ENCODE assay signal across 32 mouse cellular contexts in the genomic region with DNA sequence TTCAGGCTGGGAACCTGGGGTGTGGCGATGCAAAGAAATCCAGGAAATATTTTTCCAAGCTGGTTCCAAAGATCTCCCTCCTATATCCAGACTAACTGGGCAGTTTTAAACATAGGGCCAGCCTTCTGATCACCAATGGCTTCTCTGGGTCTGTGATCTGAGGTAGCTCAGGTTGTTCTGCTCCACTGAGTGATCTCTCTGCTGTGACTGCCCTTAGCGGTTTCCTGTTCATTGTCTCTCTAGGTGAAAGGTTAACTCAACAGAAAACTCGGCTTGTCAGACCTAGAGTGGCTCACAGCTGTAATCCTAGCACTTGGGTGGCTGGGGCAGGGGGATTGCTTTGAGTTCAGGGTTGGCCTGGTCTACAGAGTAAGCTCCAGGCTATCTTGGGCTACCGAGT. TPM values are rescaled to one million over a fixed set of nuclear protein-coding genes. Genes with fewer than 3 reads are reported as not detected.
A peak's percentile ranks its signal among the peaks of the same experiment; 100 is the strongest.
DNase-seq lines count a peak whose midpoint lies in the region; ATAC-seq lines count a peak whose summit lies in the region.
"Had no signal": no experiment of that assay in that cellular context is flagged by ENCODE, and none has a peak within 500 bp of the region (broad histone marks: within the 10 kb centered on the region; RNA-seq: fewer than 3 reads in every experiment).

No protein-coding gene starts in this region.

- H3K4me2 ChIP-seq in kidney, embryonic 15.5 days: no peak overlapping the region
- H3K4me2 ChIP-seq: embryonic facial prominence, embryonic 13.5 days; forebrain, embryonic 15.5 days; heart, embryonic 11.5 days; hindbrain, embryonic 12.5 days; midbrain, embryonic 13.5 days had no signal

- intact Hi-C loops in left cerebral cortex, postnatal 4 days (cut with DNase I): no loop called here

- no peak overlapping the region for H3K27ac ChIP-seq in kidney, embryonic 15.5 days
- H3K27ac ChIP-seq: embryonic facial prominence, embryonic 13.5 days; forebrain, embryonic 10.5 days; forebrain, embryonic 15.5 days; hindbrain, embryonic 12.5 days; hindbrain, postnatal 0 days; midbrain, embryonic 13.5 days had no signal

- no peaks in the 10 kb centered on the region for H3K9me3 ChIP-seq in kidney, embryonic 15.5 days (replicated peaks)
- H3K9me3 ChIP-seq: embryonic facial prominence, embryonic 13.5 days; forebrain, embryonic 10.5 days; forebrain, embryonic 15.5 days; hindbrain, embryonic 12.5 days; midbrain, embryonic 13.5 days had no signal

- peaks cover 20% of the 10 kb centered on the region for H3K27me3 ChIP-seq in kidney, embryonic 15.5 days
- no peaks in the 10 kb centered on the region for H3K27me3 ChIP-seq in splenic B cell, adult 2 months (ENCODE audit: control insufficient read depth, insufficient read depth, low read length, poor library complexity, severe bottlenecking)
- H3K27me3 ChIP-seq: embryonic facial prominence, embryonic 13.5 days; forebrain, embryonic 15.5 days; midbrain, embryonic 13.5 days had no signal

- H3K4me3 ChIP-seq in kidney, embryonic 15.5 days (replicated peaks): no peak overlapping the region
- H3K4me3 ChIP-seq: embryonic facial prominence, embryonic 13.5 days; forebrain, embryonic 10.5 days; forebrain, embryonic 15.5 days; hindbrain, embryonic 12.5 days; megakaryocyte, embryonic 14.5 days; midbrain, embryonic 13.5 days had no signal

- DNase-seq in CD4-positive, CD25-positive, alpha-beta regulatory T cell, adult 2 months (ENCODE audit: low read depth, low spot score): peak; percentile 16
- no peak for DNase-seq in kidney, postnatal 36 days
- peak; percentile 59 for DNase-seq in thymus, postnatal 0 days (ENCODE audit: low spot score)
- DNase-seq in thymus, postnatal 10 days (ENCODE audit: low spot score in 2 of 2): no peak
- DNase-seq in splenic B cell, adult 2 months (ENCODE audit: low read depth, low spot score): peak; percentile 25
- no peak for DNase-seq in left cerebral cortex, postnatal 4 days
- DNase-seq: adrenal gland, adult 2 months; cerebellum, adult 11 months; cerebellum, adult 9-10 months; gastrocnemius, postnatal 25 days; heart, adult 11 months; heart, postnatal 36 days; layer of hippocampus, postnatal 36 days; liver; lung, adult 18-20 months; lung, postnatal 4 days; thymus, postnatal 14 days had no signal

- 42% methylated on average over 4 of the region's 4 CpGs for WGBS in kidney, embryonic 15.5 days

- H3K9ac ChIP-seq in kidney, embryonic 15.5 days: no peak overlapping the region
- H3K9ac ChIP-seq: embryonic facial prominence, embryonic 13.5 days; forebrain, embryonic 15.5 days; hindbrain, embryonic 12.5 days; midbrain, embryonic 13.5 days had no signal

- peaks cover 49% of the 10 kb centered on the region for H3K4me1 ChIP-seq in kidney, embryonic 15.5 days
- H3K4me1 ChIP-seq: forebrain, embryonic 15.5 days; megakaryocyte, embryonic 14.5 days had no signal

- no peaks in the 10 kb centered on the region for H3K36me3 ChIP-seq in kidney, embryonic 15.5 days
- no peaks in the 10 kb centered on the region for H3K36me3 ChIP-seq in splenic B cell, adult 2 months (ENCODE audit: control insufficient read depth, insufficient read depth, low read length, poor library complexity, severe bottlenecking)
- H3K36me3 ChIP-seq: embryonic facial prominence, embryonic 13.5 days; forebrain, embryonic 10.5 days; forebrain, embryonic 15.5 days; hindbrain, embryonic 12.5 days; midbrain, embryonic 13.5 days had no signal

- ATAC-seq in CD4-positive, CD25-positive, alpha-beta regulatory T cell, adult 4 months: no peak
- ATAC-seq in kidney, embryonic 15.5 days (replicated peaks; ENCODE audit: low FRiP score): peak; percentile 32; the same call in 1 of the 2 replicates
- ATAC-seq: activated CD4-positive, CD25-positive, alpha-beta regulatory T cell, adult 4 months; forebrain, embryonic 15.5 days; hindbrain, postnatal 0 days; lung, postnatal 0 days; midbrain, embryonic 13.5 days had no signal

RNA-seq across cellular contexts. Expression of gene Pck1, which starts 4.5 kb away (rescaled TPM):
- polyA plus RNA-seq in CD4-positive, CD25-positive, alpha-beta regulatory T cell, adult 4 months (2017; shearing (Covaris generic)): not detected
- polyA plus RNA-seq in kidney, embryonic 15.5 days (2015; fragmentation: Nextera tagmentation; extraction: Ambion mirVana): 17.9 and 18.0 TPM in 2 replicates
- 0.51 and 1.6 TPM in 2 replicates for polyA plus RNA-seq in thymus, postnatal 0 days (2015; fragmentation: Nextera tagmentation; extraction: Ambion mirVana)
- not detected for total RNA-seq in left cerebral cortex, postnatal 4 days (2021)
- total RNA-seq: common myeloid progenitor, adult 5-6 weeks; layer of hippocampus, postnatal 36 days; monocyte, adult 5-6 weeks had no signal
- polyA plus RNA-seq: activated CD4-positive, CD25-positive, alpha-beta regulatory T cell, adult 4 months; embryonic facial prominence, embryonic 13.5 days; forebrain, embryonic 10.5 days; forebrain, embryonic 15.5 days; heart, embryonic 11.5 days; hindbrain, embryonic 12.5 days; hindbrain, postnatal 0 days; midbrain, embryonic 13.5 days had no signal

RNA-seq across cellular contexts. Expression of gene Ctcfl, which starts 38.1 kb away (rescaled TPM):
- not detected for polyA plus RNA-seq in CD4-positive, CD25-positive, alpha-beta regulatory T cell, adult 4 months (2017; shearing (Covaris generic))
- polyA plus RNA-seq in kidney, embryonic 15.5 days (2015; fragmentation: Nextera tagmentation; extraction: Ambion mirVana): 0.12 and 0.21 TPM in 2 replicates
- 0.21 and 0.26 TPM in 2 replicates for polyA plus RNA-seq in thymus, postnatal 0 days (2015; fragmentation: Nextera tagmentation; extraction: Ambion mirVana)
- total RNA-seq in left cerebral cortex, postnatal 4 days (2021): not detected
- total RNA-seq: common myeloid progenitor, adult 5-6 weeks; gastrocnemius, postnatal 25 days; hindbrain, postnatal 0 days; layer of hippocampus, postnatal 36 days; monocyte, adult 5-6 weeks had no signal
- polyA plus RNA-seq: adrenal gland, adult 2 months; frontal cortex, adult 2 months; hindbrain, postnatal 0 days; lung, postnatal 0 days had no signal

Comparison
In these comparisons a context has a peak if more than half of its experiments do, and no peak if none do; other contexts are left out.
1. DNase-seq: peak in CD4-positive, CD25-positive, alpha-beta regulatory T cell, adult 2 months (single experiment), thymus, postnatal 0 days (single experiment) and splenic B cell, adult 2 months (single experiment); none in kidney, postnatal 36 days (0 of 2), thymus, postnatal 10 days (0 of 2) and left cerebral cortex, postnatal 4 days (single experiment).